Mouse (Mus musculus) layer of hippocampus, adult 11-12 months (tissue): ENCODE measurements around the gene Ikbip.
A peak's percentile ranks its signal among the peaks of the same experiment; 100 is the strongest.

Experiments used
- DNase-seq: peaks from one replicate; pipeline ENCODE4 v3.0.0; 2022; ENCODE audit warnings: low spot score

Gene Ikbip

GRCm38 (mm10) chr10:91082550-91083392 is at the start of gene Ikbip, which contains the start of gene Apaf1:
Ikbip (plus strand) TSS chr10:91082940.
Apaf1 (minus strand) TSS chr10:91082770.
- DNase-seq = peak; percentile 100

GRCm38 (mm10) chr10:91033942-91034341 is 48.8 kb upstream of the Ikbip start:
- peak; percentile 74 for DNase-seq

GRCm38 (mm10) chr10:91049696-91050095 is 33.0 kb upstream of the Ikbip start:
- no peak for DNase-seq

GRCm38 (mm10) chr10:91051156-91051555 is 31.6 kb upstream of the Ikbip start:
- DNase-seq = no peak

GRCm38 (mm10) chr10:91052734-91053133 is 30.0 kb upstream of the Ikbip start:
- no peak for DNase-seq

- DNase-seq = no peak
Observed at GRCm38 (mm10) chr10:91060742-91061141, 22.0 kb upstream of the Ikbip start.

GRCm38 (mm10) chr10:91062355-91062754 is 20.4 kb upstream of the Ikbip start:
- DNase-seq = no peak

- DNase-seq = no peak
Observed at GRCm38 (mm10) chr10:91071768-91072167, 11.0 kb upstream of the Ikbip start.

- no peak for DNase-seq
Observed at GRCm38 (mm10) chr10:91073345-91073744, 9.4 kb upstream of the Ikbip start.

GRCm38 (mm10) chr10:91076667-91077066 is 6.1 kb upstream of the Ikbip start:
- DNase-seq = no peak

GRCm38 (mm10) chr10:91080540-91080939 is 2.2 kb upstream of the Ikbip start:
- no peak for DNase-seq

GRCm38 (mm10) chr10:91081959-91082507 is 707 bp upstream of the Ikbip start:
- no peak for DNase-seq

- DNase-seq = no peak
Observed at GRCm38 (mm10) chr10:91083393-91083927, 720 bp downstream of the Ikbip start.

- no peak for DNase-seq
Observed at GRCm38 (mm10) chr10:91092812-91093211, 10.1 kb downstream of the Ikbip start.

GRCm38 (mm10) chr10:91094251-91095104 is 11.7 kb downstream of the Ikbip start:
- no peak for DNase-seq

- DNase-seq = no peak
Observed at GRCm38 (mm10) chr10:91098056-91098455, 15.3 kb downstream of the Ikbip start.

GRCm38 (mm10) chr10:91100101-91100500 is 17.4 kb downstream of the Ikbip start:
- DNase-seq = no peak

- DNase-seq = no peak
Observed at GRCm38 (mm10) chr10:91101936-91102335, 19.2 kb downstream of the Ikbip start.

GRCm38 (mm10) chr10:91102799-91103590 is 20.3 kb downstream of the Ikbip start:
- DNase-seq = no peak

- no peak for DNase-seq
Observed at GRCm38 (mm10) chr10:91105981-91106380, 23.2 kb downstream of the Ikbip start.

- no peak for DNase-seq
Observed at GRCm38 (mm10) chr10:91109841-91110240, 27.1 kb downstream of the Ikbip start.
